Mouse (Mus musculus): ENCODE measurements around the gene Nol11. TPM values are rescaled to one million over a fixed set of nuclear protein-coding genes. Genes with fewer than 3 reads are reported as not detected.

The Nol11 gene
- polyA plus RNA-seq (2017; shearing (Covaris generic)), result 36.5 TPM

DNA sequence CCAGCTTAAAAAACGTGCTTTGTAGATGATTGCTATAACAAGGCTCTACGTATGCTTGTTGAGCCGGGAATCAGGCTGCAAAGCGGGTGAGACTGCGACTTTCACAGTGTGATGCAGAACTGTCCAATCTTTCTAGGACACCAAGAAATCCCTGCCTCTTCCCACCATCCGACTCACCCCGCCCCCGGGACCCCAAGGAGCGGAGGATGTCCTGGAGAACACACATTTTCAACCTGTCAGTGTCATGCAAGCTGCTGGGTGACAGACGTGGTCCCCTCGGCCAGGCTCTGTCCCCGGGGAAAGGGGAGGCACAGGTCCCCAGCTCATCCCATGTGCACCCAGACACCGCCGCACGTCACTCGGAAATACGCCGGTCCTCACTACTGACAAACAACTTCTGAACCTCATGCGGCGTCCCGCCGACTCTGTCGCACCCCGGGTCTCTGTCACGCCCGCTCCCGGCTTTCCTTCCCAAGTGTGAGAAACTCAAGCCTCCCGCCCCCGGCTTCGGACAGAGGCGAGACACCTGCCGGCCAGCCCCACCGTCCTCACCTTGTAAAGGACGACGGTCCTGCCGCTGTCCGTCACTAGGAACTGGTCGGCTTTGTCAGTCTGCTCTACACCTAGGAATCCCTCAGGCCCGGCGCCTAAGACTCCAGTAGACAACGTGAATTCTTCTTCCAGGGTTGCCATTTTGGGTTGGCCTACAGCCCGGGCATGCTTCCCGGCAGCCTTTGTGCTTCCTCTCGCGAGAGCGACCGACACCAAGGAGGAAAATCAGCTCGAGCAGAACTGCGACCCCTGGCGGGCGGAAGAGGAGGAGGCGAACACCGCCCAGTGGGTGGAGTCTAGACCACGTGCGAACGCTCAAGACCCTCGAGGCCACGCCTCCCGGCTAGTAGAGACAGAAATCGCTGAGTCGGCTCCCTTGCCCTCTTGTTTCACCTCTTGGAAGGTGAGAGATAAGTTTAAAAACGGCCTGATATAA lies at the start of gene Nol11:
Gene Nol11, minus strand, starts transcription at position 817 of the 988 bp plus-strand sequence.

DNA sequence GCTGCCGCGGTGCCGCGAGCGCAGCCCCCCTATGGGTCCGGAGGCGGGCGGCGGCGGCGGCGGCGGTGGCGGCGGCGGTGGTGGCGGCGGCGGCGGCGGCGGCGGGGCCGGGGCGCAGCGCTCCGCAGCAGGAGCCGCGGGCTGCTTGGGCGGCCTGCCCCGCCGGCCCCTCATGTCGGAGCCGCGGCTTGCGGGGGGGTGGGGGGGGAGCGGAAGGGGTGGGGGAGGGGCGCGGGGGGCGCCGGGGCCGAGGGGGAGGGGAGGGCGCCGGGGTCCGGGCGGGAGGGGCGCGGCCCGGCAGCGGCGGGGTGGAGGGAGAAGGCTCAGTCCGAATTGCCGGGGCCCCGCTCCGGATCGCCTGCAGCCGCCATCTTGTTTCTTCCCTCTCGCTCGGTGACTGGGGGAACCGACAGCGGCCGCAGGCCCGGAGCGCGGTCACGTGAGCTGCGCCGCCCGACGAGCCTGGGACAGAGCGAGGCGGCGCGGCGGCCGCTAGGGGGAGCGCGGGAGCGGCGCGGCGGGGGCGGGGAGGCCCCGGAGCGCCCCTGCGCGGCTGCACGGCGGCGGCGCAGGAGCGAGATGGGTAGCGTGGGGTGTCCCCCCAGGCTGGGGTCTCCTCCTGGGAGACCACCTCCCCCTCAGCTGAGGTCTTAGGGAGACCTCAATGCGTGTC lies 57.3 kb downstream of the Nol11 start, which contains the start of gene Bptf:
Gene Bptf, minus strand, starts transcription at position 379 of the 673 bp plus-strand sequence.

Other genes starting within 250 kb of the Nol11 start
- 57.9 TPM for gene Kpna2, start 189.8 kb downstream of the Nol11 start, polyA plus RNA-seq (2017; shearing (Covaris generic))
- 0.57 TPM for gene 1810010H24Rik, start 163.7 kb downstream of the Nol11 start, polyA plus RNA-seq (2017; shearing (Covaris generic))
- gene Bptf, start 57.3 kb downstream of the Nol11 start, polyA plus RNA-seq (2017; shearing (Covaris generic)), result 16.8 TPM

Measured in effector memory CD4-positive, alpha-beta T cell, adult 5 months (primary cell).